9 mouse cellular contexts compared by ENCODE assay signal in the genomic region with DNA sequence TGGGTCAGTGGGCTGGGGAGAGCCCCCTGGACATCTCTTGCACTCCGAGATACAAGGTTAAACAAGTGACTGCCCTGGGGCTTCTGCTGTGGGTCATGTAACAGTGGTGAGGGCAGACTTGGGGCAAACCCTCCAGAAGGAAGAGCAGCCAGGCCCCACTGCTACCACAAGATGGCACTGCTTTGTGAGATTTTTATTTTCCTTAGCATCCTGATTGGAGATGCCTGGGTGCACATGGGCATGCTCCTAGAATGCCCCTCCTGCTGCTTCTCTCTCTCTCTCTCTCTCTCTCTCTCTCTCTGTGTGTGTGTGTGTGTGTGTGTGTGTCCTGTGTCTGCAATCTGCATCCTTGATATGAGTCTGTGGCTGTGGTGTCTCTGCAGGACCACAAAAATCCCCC. TPM values are rescaled to one million over a fixed set of nuclear protein-coding genes. Genes with fewer than 3 reads are reported as not detected.
DNase-seq lines count a peak whose midpoint lies in the region; ATAC-seq lines count a peak whose summit lies in the region.
"Had no signal": no experiment of that assay in that cellular context is flagged by ENCODE, and none has a peak within 500 bp of the region (broad histone marks: within the 10 kb centered on the region; RNA-seq: fewer than 3 reads in every experiment).

No protein-coding gene starts in this region.

- peak; percentile 52; the same call in 1 of the 2 replicates for ATAC-seq in hindbrain, embryonic 15.5 days (ENCODE audit: low FRiP score, low read depth)

- peak; percentile 15 for DNase-seq in adrenal gland, adult 2 months
- no peak for DNase-seq in adrenal gland, adult 8-10 months
- peak; percentile 68 for DNase-seq in 3T3-L1 (ENCODE audit: low read depth, low spot score)
- peak; percentile 75 for DNase-seq in embryo, embryonic 10 days (ENCODE audit: low spot score)
- DNase-seq in lung, postnatal 14 days: peak; percentile 11
- DNase-seq in urinary bladder, postnatal 36 days (ENCODE audit: low spot score in 2 of 2): no peak
- DNase-seq in thymus, postnatal 36 days: no peak

- no peaks in the 10 kb centered on the region for H3K27me3 ChIP-seq in hindbrain, embryonic 15.5 days

- 26% methylated on average over 1 of the region's 1 CpGs for WGBS in hindbrain, embryonic 15.5 days

- H3K36me3 ChIP-seq in hindbrain, embryonic 15.5 days: no peaks in the 10 kb centered on the region

- no peaks in the 10 kb centered on the region for H3K9me3 ChIP-seq in hindbrain, embryonic 15.5 days
- H3K9me3 ChIP-seq: megakaryocyte, embryonic 14.5 days had no signal

- no peak overlapping the region for H3K4me3 ChIP-seq in hindbrain, embryonic 15.5 days
- H3K4me3 ChIP-seq: megakaryocyte, embryonic 14.5 days had no signal

- no peak overlapping the region for H3K4me2 ChIP-seq in hindbrain, embryonic 15.5 days

- no peak overlapping the region for H3K9ac ChIP-seq in hindbrain, embryonic 15.5 days

- no peak overlapping the region for H3K27ac ChIP-seq in hindbrain, embryonic 15.5 days (replicated peaks)

- H3K4me1 ChIP-seq in hindbrain, embryonic 15.5 days (replicated peaks): peaks cover 3% of the 10 kb centered on the region; the same call in 1 of the 2 replicates

RNA-seq across cellular contexts. Expression of a gene that starts 39.4 kb away (rescaled TPM):
- under 1 TPM; 0.81 to 0.93 TPM for total RNA-seq in adrenal gland, adult 2 months (2021)
- 3.5 and 4.9 TPM in 2 replicates for polyA plus RNA-seq in adrenal gland, adult 2 months (2012; rRNA removed)
- 1 to 10 TPM in 3 of 4 experiments, under 1 TPM in 1; 0.67 to 2.8 (median 2.0) TPM for total RNA-seq in adrenal gland, adult 8-10 months (2022)
- 18.4 and 35.8 TPM in 2 replicates for polyA plus RNA-seq in hindbrain, embryonic 15.5 days (2015; fragmentation: Nextera tagmentation; extraction: Ambion mirVana)

RNA-seq across cellular contexts. Expression of a gene that starts 46.7 kb away (rescaled TPM):
- 10 to 100 TPM; 24.6 to 32.4 TPM for total RNA-seq in adrenal gland, adult 2 months (2021)
- polyA plus RNA-seq in adrenal gland, adult 2 months (2012; rRNA removed): 13.9 and 17.1 TPM in 2 replicates
- 10 to 100 TPM; 21.7 to 34.5 (median 29.8) TPM for total RNA-seq in adrenal gland, adult 8-10 months (2022)
- 7.2 and 12.2 TPM in 2 replicates for polyA plus RNA-seq in hindbrain, embryonic 15.5 days (2015; fragmentation: Nextera tagmentation; extraction: Ambion mirVana)

RNA-seq across cellular contexts. Expression of a gene that starts 48.7 kb away (rescaled TPM):
- not detected for total RNA-seq in adrenal gland, adult 2 months (2021)
- not detected in 2 replicates for polyA plus RNA-seq in adrenal gland, adult 2 months (2012; rRNA removed)
- total RNA-seq in adrenal gland, adult 8-10 months (2022): not detected
- not detected in 2 replicates for polyA plus RNA-seq in hindbrain, embryonic 15.5 days (2015; fragmentation: Nextera tagmentation; extraction: Ambion mirVana)

Comparison
In these comparisons a context has a peak if more than half of its experiments do, and no peak if none do; other contexts are left out.
1. DNase-seq: peak in adrenal gland, adult 2 months (single experiment), 3T3-L1 (single experiment), embryo, embryonic 10 days (single experiment) and lung, postnatal 14 days (single experiment); none in adrenal gland, adult 8-10 months (single experiment), urinary bladder, postnatal 36 days (0 of 2) and thymus, postnatal 36 days (0 of 2).